Comparison of ENCODE assay signal across 21 mouse cellular contexts in the genomic region with DNA sequence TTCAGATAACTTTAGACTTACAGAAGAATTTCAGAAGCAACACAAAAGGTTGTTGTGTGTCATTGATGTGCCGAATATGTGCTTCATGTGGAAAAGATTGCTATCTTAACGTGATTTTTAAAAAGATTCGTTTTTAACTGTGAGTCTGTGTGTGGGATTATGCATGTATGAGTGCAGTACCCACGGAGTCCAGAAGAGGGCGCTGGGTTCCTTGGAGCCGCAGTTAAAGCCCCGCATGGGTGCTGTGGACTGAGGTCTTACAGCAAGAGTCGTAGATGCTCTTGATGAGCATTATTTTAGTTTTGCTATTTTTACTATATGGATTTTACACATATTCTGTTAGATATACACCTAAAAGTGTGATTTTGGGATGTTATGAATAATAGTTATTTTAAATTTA. TPM values are rescaled to one million over a fixed set of nuclear protein-coding genes. Genes with fewer than 3 reads are reported as not detected.
DNase-seq lines count a peak whose midpoint lies in the region; ATAC-seq and TF ChIP-seq lines count a peak whose summit lies in the region.
"Had no signal": no experiment of that assay in that cellular context is flagged by ENCODE, and none has a peak within 500 bp of the region (broad histone marks: within the 10 kb centered on the region; RNA-seq: fewer than 3 reads in every experiment).

No protein-coding gene starts in this region.

- no peaks in the 10 kb centered on the region for H3K36me3 ChIP-seq in forebrain, postnatal 0 days (ENCODE audit: insufficient read depth)
- no peaks in the 10 kb centered on the region for H3K36me3 ChIP-seq in forebrain, embryonic 14.5 days (ENCODE audit: control insufficient read depth, insufficient read depth, low read length)
- H3K36me3 ChIP-seq in liver, postnatal 0 days (replicated peaks; ENCODE audit: insufficient read depth, low read length): no peaks in the 10 kb centered on the region
- no peaks in the 10 kb centered on the region for H3K36me3 ChIP-seq in liver, embryonic 11.5 days (ENCODE audit: control insufficient read depth, insufficient read depth, low read length)
- H3K36me3 ChIP-seq in hindbrain, postnatal 0 days (ENCODE audit: insufficient read depth, low read length): no peaks in the 10 kb centered on the region
- H3K36me3 ChIP-seq: G1E; hindbrain, embryonic 12.5 days; intestine, embryonic 15.5 days; midbrain, embryonic 12.5 days; stomach, embryonic 15.5 days had no signal

- no peak for ATAC-seq in forebrain, postnatal 0 days
- no peak for ATAC-seq in forebrain, embryonic 14.5 days
- no peak for ATAC-seq in liver, postnatal 0 days
- ATAC-seq in liver, embryonic 11.5 days (replicated peaks; ENCODE audit: low FRiP score): no peak
- ATAC-seq in hindbrain, postnatal 0 days: no peak
- ATAC-seq: intestine, embryonic 15.5 days had no signal

- H3K27me3 ChIP-seq in forebrain, postnatal 0 days (ENCODE audit: insufficient read depth, low read length): no peaks in the 10 kb centered on the region
- no peaks in the 10 kb centered on the region for H3K27me3 ChIP-seq in forebrain, embryonic 14.5 days (replicated peaks; ENCODE audit: control insufficient read depth, insufficient read depth, low read length)
- no peaks in the 10 kb centered on the region for H3K27me3 ChIP-seq in liver, postnatal 0 days (ENCODE audit: insufficient read depth, low read length)
- H3K27me3 ChIP-seq in liver, embryonic 11.5 days (replicated peaks; ENCODE audit: control insufficient read depth, insufficient read depth, low read length): no peaks in the 10 kb centered on the region
- H3K27me3 ChIP-seq in hindbrain, postnatal 0 days (ENCODE audit: insufficient read depth, low read length): no peaks in the 10 kb centered on the region
- H3K27me3 ChIP-seq: hindbrain, embryonic 12.5 days; intestine, embryonic 15.5 days; midbrain, embryonic 12.5 days; stomach, embryonic 15.5 days had no signal

- no peaks in the 10 kb centered on the region for H3K4me1 ChIP-seq in forebrain, postnatal 0 days (ENCODE audit: insufficient read depth)
- H3K4me1 ChIP-seq in forebrain, embryonic 14.5 days (ENCODE audit: control insufficient read depth, insufficient read depth, low read length): no peaks in the 10 kb centered on the region
- H3K4me1 ChIP-seq in liver, postnatal 0 days (ENCODE audit: insufficient read depth): no peaks in the 10 kb centered on the region
- no peaks in the 10 kb centered on the region for H3K4me1 ChIP-seq in liver, embryonic 11.5 days (replicated peaks; ENCODE audit: control insufficient read depth, insufficient read depth, low read length)
- no peaks in the 10 kb centered on the region for H3K4me1 ChIP-seq in hindbrain, postnatal 0 days (ENCODE audit: insufficient read depth, low read length)
- H3K4me1 ChIP-seq: hindbrain, embryonic 12.5 days; intestine, embryonic 15.5 days; midbrain, embryonic 12.5 days; stomach, embryonic 15.5 days had no signal

- no peak overlapping the region for H3K4me2 ChIP-seq in forebrain, postnatal 0 days (ENCODE audit: low read depth)
- H3K4me2 ChIP-seq in forebrain, embryonic 14.5 days (ENCODE audit: low read length): no peak overlapping the region
- H3K4me2 ChIP-seq in liver, postnatal 0 days (ENCODE audit: low read depth, low read length): no peak overlapping the region
- H3K4me2 ChIP-seq in liver, embryonic 11.5 days: no peak overlapping the region
- no peak overlapping the region for H3K4me2 ChIP-seq in hindbrain, postnatal 0 days (ENCODE audit: low read depth, low read length)
- H3K4me2 ChIP-seq: hindbrain, embryonic 12.5 days; intestine, embryonic 15.5 days; midbrain, embryonic 12.5 days; stomach, embryonic 15.5 days had no signal

- TF ChIP-seq EP300 in liver, postnatal 0 days (IDR thresholded peaks at IDR 0.05; ENCODE audit: low read depth): no peak

- H3K9me3 ChIP-seq in forebrain, postnatal 0 days (ENCODE audit: low read length): no peaks in the 10 kb centered on the region
- no peaks in the 10 kb centered on the region for H3K9me3 ChIP-seq in forebrain, embryonic 14.5 days (replicated peaks; ENCODE audit: control insufficient read depth, low read length)
- H3K9me3 ChIP-seq in liver, postnatal 0 days (ENCODE audit: low read length): peaks cover 2% of the 10 kb centered on the region
- no peaks in the 10 kb centered on the region for H3K9me3 ChIP-seq in liver, embryonic 11.5 days (ENCODE audit: control insufficient read depth, low read length)
- H3K9me3 ChIP-seq in hindbrain, postnatal 0 days (ENCODE audit: low read length): no peaks in the 10 kb centered on the region
- H3K9me3 ChIP-seq: hindbrain, embryonic 12.5 days; intestine, embryonic 15.5 days; stomach, embryonic 15.5 days had no signal

- 0 out of 2 replicates have a peak, but pooled peaks have one; percentile 25 for TF ChIP-seq CTCF in forebrain, postnatal 0 days (IDR thresholded peaks at IDR 0.05; ENCODE audit: low read depth)
- peak; percentile 36 for TF ChIP-seq CTCF in liver, postnatal 0 days (IDR thresholded peaks at IDR 0.05; ENCODE audit: low read depth)
- TF ChIP-seq CTCF in hindbrain, postnatal 0 days (IDR thresholded peaks at IDR 0.05; ENCODE audit: low read depth): no peak

- 90% methylated on average over 8 of the region's 8 CpGs for WGBS in forebrain, postnatal 0 days
- WGBS in forebrain, embryonic 14.5 days: 83% methylated on average over 8 of the region's 8 CpGs
- 81% methylated on average over 8 of the region's 8 CpGs for WGBS in liver, postnatal 0 days (ENCODE audit: insufficient replicate concordance)
- 79% methylated on average over 8 of the region's 8 CpGs for WGBS in liver, embryonic 11.5 days
- WGBS in hindbrain, postnatal 0 days: 88% methylated on average over 8 of the region's 8 CpGs

- DNase-seq in forebrain, postnatal 0 days: no peak
- DNase-seq in forebrain, embryonic 14.5 days (ENCODE audit: low spot score): no peak
- no peak for DNase-seq in liver, postnatal 0 days
- no peak for DNase-seq in liver, embryonic 11.5 days (ENCODE audit: low spot score)
- DNase-seq in R1 (ENCODE audit: low read depth, low spot score): peak; percentile 64
- DNase-seq in testis, postnatal 10 days (ENCODE audit: low spot score): peak; percentile 51
- no peak for DNase-seq in hindbrain, postnatal 0 days (ENCODE audit: low spot score)
- DNase-seq in cerebellum, adult 9-11 months: no peak
- DNase-seq: adrenal gland, postnatal 10 days; cerebellum, adult 2 months; gastrocnemius, postnatal 14 days; lung, adult 18-20 months; right cerebral cortex, adult 18-20 months; spleen, adult 18-20 months; thymus, postnatal 4 days had no signal

- H3K4me3 ChIP-seq in forebrain, postnatal 0 days (ENCODE audit: low read depth, low read length): no peak overlapping the region
- H3K4me3 ChIP-seq in forebrain, embryonic 14.5 days (ENCODE audit: low read depth, low read length): no peak overlapping the region
- no peak overlapping the region for H3K4me3 ChIP-seq in liver, postnatal 0 days (ENCODE audit: low read depth, low read length)
- no peak overlapping the region for H3K4me3 ChIP-seq in liver, embryonic 11.5 days (ENCODE audit: low read depth, low read length)
- no peak overlapping the region for H3K4me3 ChIP-seq in hindbrain, postnatal 0 days (ENCODE audit: low read length)
- H3K4me3 ChIP-seq: hindbrain, embryonic 12.5 days; intestine, embryonic 15.5 days; midbrain, embryonic 12.5 days; myocyte; stomach, embryonic 15.5 days had no signal

- no peak overlapping the region for H3K27ac ChIP-seq in forebrain, postnatal 0 days (ENCODE audit: low read depth, low read length)
- no peak overlapping the region for H3K27ac ChIP-seq in forebrain, embryonic 14.5 days (ENCODE audit: low read depth, low read length)
- H3K27ac ChIP-seq in liver, postnatal 0 days (ENCODE audit: low read depth): no peak overlapping the region
- H3K27ac ChIP-seq in liver, embryonic 11.5 days (ENCODE audit: low read depth, low read length): no peak overlapping the region
- H3K27ac ChIP-seq in hindbrain, postnatal 0 days: no peak overlapping the region
- H3K27ac ChIP-seq: hindbrain, embryonic 12.5 days; intestine, embryonic 15.5 days; midbrain, embryonic 12.5 days; stomach, embryonic 15.5 days had no signal

- H3K9ac ChIP-seq in forebrain, postnatal 0 days: no peak overlapping the region
- H3K9ac ChIP-seq in forebrain, embryonic 14.5 days (ENCODE audit: low read length): no peak overlapping the region
- H3K9ac ChIP-seq in liver, postnatal 0 days (replicated peaks): no peak overlapping the region
- no peak overlapping the region for H3K9ac ChIP-seq in liver, embryonic 11.5 days (ENCODE audit: low read depth, low read length)
- no peak overlapping the region for H3K9ac ChIP-seq in hindbrain, postnatal 0 days (replicated peaks; ENCODE audit: low read length)
- H3K9ac ChIP-seq: hindbrain, embryonic 12.5 days; intestine, embryonic 15.5 days; midbrain, embryonic 12.5 days; stomach, embryonic 15.5 days had no signal

RNA-seq across cellular contexts. Expression of a gene that starts 42.0 kb away (rescaled TPM):
- 16.8 and 18.5 TPM in 2 replicates for total RNA-seq in forebrain, postnatal 0 days (2014; rRNA removed)
- polyA plus RNA-seq in forebrain, postnatal 0 days (2015; fragmentation: Nextera tagmentation; extraction: Ambion mirVana): 38.8 and 43.8 TPM in 2 replicates
- polyA plus RNA-seq in forebrain, embryonic 14.5 days (2014; fragmentation: Nextera tagmentation; extraction: Ambion mirVana): 41.9 and 43.4 TPM in 2 replicates
- polyA plus RNA-seq in liver, postnatal 0 days (2015; fragmentation: Nextera tagmentation; extraction: Ambion mirVana): 17.2 and 18.7 TPM in 2 replicates
- polyA plus RNA-seq in liver, embryonic 11.5 days (2014; fragmentation: Nextera tagmentation; extraction: Ambion mirVana): 83.7 and 89.8 TPM in 2 replicates
- total RNA-seq in hindbrain, postnatal 0 days (2014; rRNA removed): 12.5 and 12.8 TPM in 2 replicates
- 41.0 and 45.9 TPM in 2 replicates for polyA plus RNA-seq in hindbrain, postnatal 0 days (2015; fragmentation: Nextera tagmentation; extraction: Ambion mirVana)

Comparison
In these comparisons a context has a peak if more than half of its experiments do, and no peak if none do; other contexts are left out.
1. DNase-seq: peak in R1 (single experiment) and testis, postnatal 10 days (single experiment); none in forebrain, postnatal 0 days (single experiment), forebrain, embryonic 14.5 days (single experiment), liver, postnatal 0 days (single experiment), liver, embryonic 11.5 days (single experiment), hindbrain, postnatal 0 days (single experiment) and cerebellum, adult 9-11 months (single experiment).